Comparison of ENCODE assay signal across 10 mouse cellular contexts in the genomic region with DNA sequence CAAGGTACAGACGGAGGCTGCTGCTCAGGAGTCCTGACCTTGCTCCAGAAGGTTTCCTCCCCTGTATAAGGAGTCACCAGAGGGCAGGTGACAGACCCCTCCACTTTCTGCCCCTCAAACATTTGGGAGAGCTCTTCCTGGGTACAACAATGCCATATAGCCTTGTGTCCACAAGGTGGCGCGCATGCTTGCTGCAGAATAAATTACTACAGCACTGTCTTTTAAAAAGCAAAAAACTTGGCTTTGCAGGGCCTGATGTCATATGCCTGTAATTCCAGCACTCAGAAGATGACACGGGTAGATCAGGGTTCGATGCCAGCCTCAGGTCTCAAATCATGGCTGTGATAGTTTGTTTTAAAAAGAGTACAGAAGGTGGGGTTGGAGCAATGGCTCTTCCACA. TPM values are rescaled to one million over a fixed set of nuclear protein-coding genes. Genes with fewer than 3 reads are reported as not detected.
A peak's percentile ranks its signal among the peaks of the same experiment; 100 is the strongest.
DNase-seq lines count a peak whose midpoint lies in the region; ATAC-seq and TF ChIP-seq lines count a peak whose summit lies in the region.
"Had no signal": no experiment of that assay in that cellular context is flagged by ENCODE, and none has a peak within 500 bp of the region (broad histone marks: within the 10 kb centered on the region; RNA-seq: fewer than 3 reads in every experiment).

No protein-coding gene starts in this region.

- 7% methylated on average over 5 of the region's 5 CpGs for WGBS in intestine, postnatal 0 days
- WGBS in intestine, embryonic 16.5 days: 11% methylated on average over 5 of the region's 5 CpGs
- WGBS in limb, embryonic 10.5 days: 10% methylated on average over 5 of the region's 5 CpGs

- H3K4me3 ChIP-seq in intestine, postnatal 0 days (ENCODE audit: low read depth, low read length): no peak overlapping the region
- H3K4me3 ChIP-seq in intestine, embryonic 16.5 days (ENCODE audit: low read length): no peak overlapping the region
- H3K4me3 ChIP-seq in limb, embryonic 10.5 days: no peak overlapping the region
- H3K4me3 ChIP-seq: embryonic facial prominence, embryonic 12.5 days; neural tube, embryonic 12.5 days had no signal

- ATAC-seq in intestine, postnatal 0 days: no peak
- no peak for ATAC-seq in intestine, embryonic 16.5 days

- TF ChIP-seq CTCF in intestine, postnatal 0 days (IDR thresholded peaks at IDR 0.05; ENCODE audit: low read depth): peak; percentile 97

- intact Hi-C loops in heart, postnatal 36 days (cut with DNase I): loop anchor here (1.0 to 5.0 kb wide), 3 partner anchors 61 to 290 kb away; no protein-coding TSS in a partner anchor

- H3K9ac ChIP-seq in intestine, postnatal 0 days (ENCODE audit: low read depth, low read length): no peak overlapping the region
- H3K9ac ChIP-seq in intestine, embryonic 16.5 days (ENCODE audit: low read depth, low read length): no peak overlapping the region
- H3K9ac ChIP-seq: embryonic facial prominence, embryonic 12.5 days; neural tube, embryonic 12.5 days had no signal

- no peak overlapping the region for H3K4me2 ChIP-seq in intestine, postnatal 0 days (replicated peaks; ENCODE audit: low read depth)
- H3K4me2 ChIP-seq in intestine, embryonic 16.5 days (ENCODE audit: low read depth, low read length): no peak overlapping the region
- H3K4me2 ChIP-seq: embryonic facial prominence, embryonic 12.5 days; neural tube, embryonic 12.5 days had no signal

- no peaks in the 10 kb centered on the region for H3K36me3 ChIP-seq in intestine, postnatal 0 days (ENCODE audit: control insufficient read depth, insufficient read depth)
- H3K36me3 ChIP-seq in intestine, embryonic 16.5 days (ENCODE audit: control insufficient read depth, insufficient read depth, low read length): no peaks in the 10 kb centered on the region
- H3K36me3 ChIP-seq in limb, embryonic 10.5 days: no peaks in the 10 kb centered on the region
- H3K36me3 ChIP-seq: embryonic facial prominence, embryonic 12.5 days; neural tube, embryonic 12.5 days had no signal

- no peaks in the 10 kb centered on the region for H3K27me3 ChIP-seq in intestine, postnatal 0 days (replicated peaks; ENCODE audit: control insufficient read depth, insufficient read depth, low read length)
- no peaks in the 10 kb centered on the region for H3K27me3 ChIP-seq in intestine, embryonic 16.5 days (replicated peaks; ENCODE audit: control insufficient read depth, insufficient read depth, low read length)
- H3K27me3 ChIP-seq in limb, embryonic 10.5 days (ENCODE audit: low read depth, poor library complexity, severe bottlenecking): peaks cover 24% of the 10 kb centered on the region
- H3K27me3 ChIP-seq: embryonic facial prominence, embryonic 12.5 days; neural tube, embryonic 12.5 days had no signal

- no peak overlapping the region for H3K27ac ChIP-seq in intestine, postnatal 0 days (ENCODE audit: low read depth, low read length)
- H3K27ac ChIP-seq in intestine, embryonic 16.5 days (ENCODE audit: low read length): no peak overlapping the region
- no peak overlapping the region for H3K27ac ChIP-seq in limb, embryonic 10.5 days
- H3K27ac ChIP-seq: embryonic facial prominence, embryonic 12.5 days; neural tube, embryonic 12.5 days had no signal

- H3K4me1 ChIP-seq in intestine, postnatal 0 days (replicated peaks; ENCODE audit: control insufficient read depth, insufficient read depth, low read length): peaks cover 6% of the 10 kb centered on the region
- H3K4me1 ChIP-seq in intestine, embryonic 16.5 days (ENCODE audit: control insufficient read depth, insufficient read depth, low read length): peaks cover 21% of the 10 kb centered on the region
- H3K4me1 ChIP-seq in limb, embryonic 10.5 days: peaks cover 36% of the 10 kb centered on the region

- peak; percentile 83 for DNase-seq in T-cell, adult 2 months (ENCODE audit: low spot score)
- DNase-seq in embryo, embryonic 10 days (ENCODE audit: low spot score): peak; percentile 87
- peak; percentile 80 to 84 for DNase-seq in heart, postnatal 36 days
- peak; percentile 79 for DNase-seq in limb, embryonic 10.5 days (ENCODE audit: low spot score)
- peak; percentile 58 for DNase-seq in retina, postnatal 7 days (ENCODE audit: low read depth, low spot score)
- DNase-seq in urinary bladder, adult 2 months (ENCODE audit: low spot score): peak; percentile 64

- H3K9me3 ChIP-seq in intestine, postnatal 0 days (ENCODE audit: control insufficient read depth): no peaks in the 10 kb centered on the region
- no peaks in the 10 kb centered on the region for H3K9me3 ChIP-seq in intestine, embryonic 16.5 days (ENCODE audit: control insufficient read depth, low read length)
- H3K9me3 ChIP-seq in limb, embryonic 10.5 days (replicated peaks): no peaks in the 10 kb centered on the region
- H3K9me3 ChIP-seq: embryonic facial prominence, embryonic 12.5 days; neural tube, embryonic 12.5 days had no signal

RNA-seq across cellular contexts. Expression of a gene that starts 4.5 kb away (rescaled TPM):
- polyA plus RNA-seq in intestine, postnatal 0 days (2015; fragmentation: Nextera tagmentation; extraction: Ambion mirVana): 7.7 and 8.4 TPM in 2 replicates
- polyA plus RNA-seq in intestine, embryonic 16.5 days (2015; fragmentation: Nextera tagmentation; extraction: Ambion mirVana): 17.8 and 18.1 TPM in 2 replicates
- total RNA-seq in heart, postnatal 36 days (2021): 10 to 100 TPM; 11.1 to 13.3 TPM
- polyA plus RNA-seq in limb, embryonic 10.5 days (2016; fragmentation: Nextera tagmentation; extraction: Ambion mirVana): 13.1 and 14.6 TPM in 2 replicates
- 16.0 and 16.4 TPM in 2 replicates for polyA plus RNA-seq in urinary bladder, adult 2 months (2012; rRNA removed)

RNA-seq across cellular contexts. Expression of a gene that starts 57.6 kb away (rescaled TPM):
- 166 and 169 TPM in 2 replicates for polyA plus RNA-seq in intestine, postnatal 0 days (2015; fragmentation: Nextera tagmentation; extraction: Ambion mirVana)
- polyA plus RNA-seq in intestine, embryonic 16.5 days (2015; fragmentation: Nextera tagmentation; extraction: Ambion mirVana): 248 and 262 TPM in 2 replicates
- total RNA-seq in heart, postnatal 36 days (2021): 10 to 100 TPM; 17.5 to 19.0 TPM
- 53.2 and 94.6 TPM in 2 replicates for polyA plus RNA-seq in limb, embryonic 10.5 days (2016; fragmentation: Nextera tagmentation; extraction: Ambion mirVana)
- polyA plus RNA-seq in urinary bladder, adult 2 months (2012; rRNA removed): 88.9 and 123 TPM in 2 replicates
